Mouse (Mus musculus): ENCODE results near the gene Large1. TPM values are rescaled to one million over a fixed set of nuclear protein-coding genes. Genes with fewer than 3 reads are reported as not detected.

Large1 gene
- total and polyA plus RNA-seq, 3 experiments, result not detected

DNA sequence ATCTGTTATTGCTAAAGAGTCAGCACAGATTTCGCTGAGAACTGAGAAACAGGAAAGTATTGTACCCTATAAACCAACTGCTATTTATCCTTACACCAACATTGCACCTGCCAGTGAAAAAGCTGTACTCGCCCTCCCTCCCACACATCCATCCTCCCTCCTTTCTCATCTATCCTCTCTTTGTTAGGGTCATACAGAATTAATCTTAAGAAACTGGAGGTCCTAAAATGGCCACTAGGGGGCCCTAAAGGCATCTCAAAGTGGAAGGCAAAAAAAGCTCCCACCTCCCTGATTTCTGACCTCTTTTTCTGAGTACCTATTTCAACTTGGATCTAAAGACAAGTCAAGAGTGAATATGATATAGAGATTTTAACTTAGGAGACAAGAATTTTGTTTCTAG lies 2.6 kb upstream of the Large1 start:
- no peaks in the 10 kb centered on the region for H3K36me3 ChIP-seq (replicated peaks in 1 of 2; ENCODE audit: control insufficient read depth in 1 of 2, insufficient read depth in 1 of 2, low read length in 1 of 2)
- no peak overlapping the region for H3K27ac ChIP-seq (ENCODE audit: insufficient read depth, low read depth)
- H3K4me2 ChIP-seq (ENCODE audit: insufficient read depth, low read depth, poor library complexity, severe bottlenecking), result no peak overlapping the region
- H3K4me3 ChIP-seq (replicated peaks in 1 of 3; ENCODE audit: low read depth in 2 of 3, low read length in 2 of 3, poor library complexity in 1 of 3), result no peak overlapping the region
- no peaks in the 10 kb centered on the region for H3K79me2 ChIP-seq (replicated peaks; ENCODE audit: control insufficient read depth, extremely low read depth, insufficient read depth, poor library complexity, severe bottlenecking)
- H3K9me3 ChIP-seq (replicated peaks; ENCODE audit: low read length), result peaks cover 59% of the 10 kb centered on the region
- H3K27me3 ChIP-seq (replicated peaks), result no peaks in the 10 kb centered on the region
- DNase-seq (ENCODE audit: extremely low read depth), result no peak
- H3K4me1 ChIP-seq (ENCODE audit: control insufficient read depth in 1 of 2, insufficient read depth in 2 of 2), result no peaks in the 10 kb centered on the region
- dilution Hi-C loops (cut with MboI; ENCODE audit: extremely low pct_ligation_motif_present, extremely low pct_unique_long_range_greater_than_20kb, low sequenced_read_pairs), result no loop called here
- in situ Hi-C loops (cut with MboI; ENCODE audit: low pct_ligation_motif_present, low pct_unique_long_range_greater_than_20kb, low sequenced_read_pairs), result no loop called here
- no peak overlapping the region for H3K9ac ChIP-seq (ENCODE audit: insufficient read depth, low read depth)
- TF ChIP-seq ZMIZ1 (IDR thresholded peaks at IDR 0.05; ENCODE audit: low read depth, low read length), result no peak
- TF ChIP-seq POLR2AphosphoS2 (IDR thresholded peaks at IDR 0.05; ENCODE audit: low read depth, low read length), result no peak
- no peak for TF ChIP-seq MXI1 (IDR thresholded peaks at IDR 0.05; ENCODE audit: low read depth, low read length)
- no peak for TF ChIP-seq RAD21 (IDR thresholded peaks at IDR 0.05; ENCODE audit: low read depth, low read length)
- no peak for TF ChIP-seq SIN3A (IDR thresholded peaks at IDR 0.05; ENCODE audit: low read length)
- TF ChIP-seq GABPA (IDR thresholded peaks at IDR 0.05; ENCODE audit: insufficient replicate concordance, low read depth, low read length), result no peak
- TF ChIP-seq IRF4 (IDR thresholded peaks at IDR 0.05; ENCODE audit: low read depth, low read length), result no peak

DNA sequence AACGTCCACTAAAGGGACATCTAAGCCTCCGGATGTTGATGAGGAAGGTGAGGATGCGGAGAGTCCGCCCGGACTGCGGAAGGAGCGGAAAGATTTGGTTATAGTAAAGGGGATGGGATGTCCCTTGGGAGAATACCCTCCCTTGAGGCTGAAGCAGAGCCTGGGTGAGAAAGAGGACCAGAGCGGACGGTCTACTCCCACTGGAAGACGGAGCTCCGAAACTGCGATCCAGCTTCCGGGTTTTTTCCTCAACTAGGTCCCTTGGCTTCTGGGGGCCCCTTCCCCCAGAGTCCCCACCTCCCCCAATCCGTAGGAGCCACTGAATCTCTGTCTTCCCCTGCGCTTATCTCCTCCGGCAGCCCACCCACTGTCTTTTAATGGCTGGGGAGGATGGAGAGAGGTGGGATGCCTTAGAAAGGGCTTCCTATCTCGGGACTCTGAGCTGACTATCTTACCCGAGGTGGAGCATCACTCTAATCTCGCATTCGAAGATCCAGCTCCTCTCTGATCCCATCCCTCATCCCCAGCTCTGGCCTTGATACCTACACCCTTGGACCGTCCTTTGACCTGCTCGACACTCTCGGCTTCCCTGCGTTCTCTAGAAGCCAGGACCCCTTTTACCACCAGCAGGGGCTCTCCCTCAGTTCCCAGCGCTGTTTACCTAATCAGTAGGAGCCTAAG lies 1.0 kb upstream of the Large1 start:
- no peak overlapping the region for H3K4me2 ChIP-seq (ENCODE audit: insufficient read depth, low read depth, poor library complexity, severe bottlenecking)
- dilution Hi-C loops (cut with MboI; ENCODE audit: extremely low pct_ligation_motif_present, extremely low pct_unique_long_range_greater_than_20kb, low sequenced_read_pairs) (no loop called here), in situ Hi-C loops (cut with MboI; ENCODE audit: low pct_ligation_motif_present, low pct_unique_long_range_greater_than_20kb, low sequenced_read_pairs) (no loop called here)
- H3K27ac ChIP-seq (ENCODE audit: insufficient read depth, low read depth), result no peak overlapping the region
- TF ChIP-seq PAX5 (IDR thresholded peaks at IDR 0.05; ENCODE audit: low read length), result no peak
- no peak for TF ChIP-seq POLR2AphosphoS2 (IDR thresholded peaks at IDR 0.05; ENCODE audit: low read depth, low read length)
- no peak for TF ChIP-seq NRF1 (IDR thresholded peaks at IDR 0.05; ENCODE audit: low read depth, low read length)
- TF ChIP-seq ZNF384 (IDR thresholded peaks at IDR 0.05; ENCODE audit: low read depth, low read length), result no peak
- no peak for TF ChIP-seq POLR2A (IDR thresholded peaks at IDR 0.05; ENCODE audit: low read depth, low read length)
- TF ChIP-seq ETS1 (conservative IDR thresholded peaks at IDR 0.05; ENCODE audit: low read depth, low read length), result no peak
- TF ChIP-seq HCFC1 (IDR thresholded peaks at IDR 0.05; ENCODE audit: low read depth, low read length), result no peak
- no peak for TF ChIP-seq CTCF (conservative IDR thresholded peaks at IDR 0.05 in 1 of 2, IDR thresholded peaks at IDR 0.05 in 1 of 2; ENCODE audit: low read depth in 2 of 2, low read length in 2 of 2)
- no peak for TF ChIP-seq MXI1 (IDR thresholded peaks at IDR 0.05; ENCODE audit: low read depth, low read length)
- no peak for TF ChIP-seq CHD2 (IDR thresholded peaks at IDR 0.05; ENCODE audit: low read length)
- TF ChIP-seq NELFE (IDR thresholded peaks at IDR 0.05; ENCODE audit: low read depth, low read length), result no peak
- no peak for TF ChIP-seq MAX (IDR thresholded peaks at IDR 0.05; ENCODE audit: low read length)
- TF ChIP-seq TBP (conservative IDR thresholded peaks at IDR 0.05; ENCODE audit: low read depth, low read length), result no peak
- H3K27me3 ChIP-seq (replicated peaks), result no peaks in the 10 kb centered on the region
- no peak for DNase-seq (ENCODE audit: extremely low read depth)
- H3K4me1 ChIP-seq (ENCODE audit: control insufficient read depth in 1 of 2, insufficient read depth in 2 of 2), result no peaks in the 10 kb centered on the region
- H3K36me3 ChIP-seq (replicated peaks in 1 of 2; ENCODE audit: control insufficient read depth in 1 of 2, insufficient read depth in 1 of 2, low read length in 1 of 2), result no peaks in the 10 kb centered on the region
- H3K4me3 ChIP-seq (replicated peaks in 1 of 3; ENCODE audit: low read depth in 2 of 3, low read length in 2 of 3, poor library complexity in 1 of 3), result no peak overlapping the region
- H3K9me3 ChIP-seq (replicated peaks; ENCODE audit: low read length), result peaks cover 66% of the 10 kb centered on the region
- no peaks in the 10 kb centered on the region for H3K79me2 ChIP-seq (replicated peaks; ENCODE audit: control insufficient read depth, extremely low read depth, insufficient read depth, poor library complexity, severe bottlenecking)
- no peak overlapping the region for H3K9ac ChIP-seq (ENCODE audit: insufficient read depth, low read depth)

All from CH12.LX (cell line).